Mouse (Mus musculus): Measurements from ENCODE around the gene Ski.

Gene Ski

GRCm38 (mm10) chr4:155148910-155149698 is 73.3 kb downstream of the Ski start:
- peak; percentile 88 to 96 for DNase-seq

- no peak for DNase-seq
Measured at GRCm38 (mm10) chr4:155148453-155148852, 73.9 kb downstream of the Ski start.

- no peak for DNase-seq
Measured at GRCm38 (mm10) chr4:155146107-155146823, 76.1 kb downstream of the Ski start.

- DNase-seq, result no peak
Measured at GRCm38 (mm10) chr4:155144548-155145180, 77.7 kb downstream of the Ski start.

- DNase-seq, result peak; percentile 61 to 87
Measured at GRCm38 (mm10) chr4:155143871-155144502, 78.4 kb downstream of the Ski start.

- DNase-seq, result no peak
Measured at GRCm38 (mm10) chr4:155143411-155143810, 79.0 kb downstream of the Ski start.

- DNase-seq, result no peak
Measured at GRCm38 (mm10) chr4:155142836-155143235, 79.6 kb downstream of the Ski start.

GRCm38 (mm10) chr4:155140795-155141265 is 81.6 kb downstream of the Ski start:
- peak; percentile 69 to 85 for DNase-seq

DNA sequence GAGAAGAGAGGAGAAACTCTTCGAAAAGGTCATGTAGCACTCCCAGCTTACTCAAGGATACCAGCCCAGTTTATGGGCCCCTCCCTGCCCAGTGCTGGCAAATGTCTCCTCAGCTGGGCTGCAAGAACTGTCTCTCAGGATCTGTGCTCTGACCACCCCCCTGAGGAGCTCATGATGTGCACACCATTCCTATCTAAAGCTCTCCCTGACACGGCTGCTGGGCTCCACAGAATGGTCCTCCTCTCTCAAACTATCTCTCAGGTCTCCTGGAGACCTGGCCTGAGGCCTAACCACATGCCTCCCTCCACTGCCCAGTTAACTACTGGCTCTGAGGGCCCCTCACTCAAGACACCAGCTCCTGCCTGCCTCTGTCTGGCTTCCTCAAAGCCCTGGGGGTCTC is 82.2 kb downstream of the Ski start:
- no peak for DNase-seq

- DNase-seq, result no peak
Measured at GRCm38 (mm10) chr4:155139281-155140045, 82.9 kb downstream of the Ski start.

DNA sequence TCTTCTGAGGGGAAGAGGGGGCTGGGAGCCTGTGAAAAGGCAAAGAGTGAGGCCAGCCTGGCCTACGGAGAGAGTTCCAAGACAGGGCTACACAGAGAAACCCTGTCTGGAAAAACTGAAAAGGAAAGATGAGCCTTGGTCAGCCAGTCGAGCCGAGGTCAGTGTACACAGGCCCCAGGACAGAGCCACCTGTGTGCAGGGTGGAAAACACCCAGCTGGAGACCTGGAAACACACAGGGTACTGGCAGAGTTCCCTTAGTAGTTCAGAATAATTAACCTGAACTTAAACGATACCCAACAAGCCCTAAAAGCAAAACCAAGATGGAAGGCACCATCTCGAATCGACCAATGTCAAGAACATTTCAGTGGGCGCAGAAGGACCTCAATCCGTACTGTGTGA is 83.9 kb downstream of the Ski start:
- DNase-seq, result peak; percentile 53 to 85

DNA sequence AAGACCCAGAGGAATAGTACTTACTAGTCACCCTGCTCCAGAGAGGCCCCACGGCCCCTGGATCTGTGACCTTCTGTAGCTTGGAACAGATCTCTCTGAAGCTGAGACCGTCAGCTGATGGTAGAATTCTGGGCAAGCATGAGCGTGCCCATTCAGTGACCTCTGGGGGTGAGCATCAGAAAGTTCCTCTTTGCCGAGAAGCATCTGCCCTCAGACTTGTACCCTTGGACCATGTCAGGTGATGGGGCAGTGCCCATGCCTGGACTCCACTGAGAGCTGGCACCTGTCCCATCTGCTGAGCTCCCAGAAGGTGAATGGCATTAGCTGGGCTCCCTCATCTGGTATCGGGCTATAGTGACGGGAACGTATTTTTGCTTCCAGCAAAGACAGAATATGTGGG is 84.5 kb downstream of the Ski start:
- peak; percentile 93 to 96 for DNase-seq

DNA sequence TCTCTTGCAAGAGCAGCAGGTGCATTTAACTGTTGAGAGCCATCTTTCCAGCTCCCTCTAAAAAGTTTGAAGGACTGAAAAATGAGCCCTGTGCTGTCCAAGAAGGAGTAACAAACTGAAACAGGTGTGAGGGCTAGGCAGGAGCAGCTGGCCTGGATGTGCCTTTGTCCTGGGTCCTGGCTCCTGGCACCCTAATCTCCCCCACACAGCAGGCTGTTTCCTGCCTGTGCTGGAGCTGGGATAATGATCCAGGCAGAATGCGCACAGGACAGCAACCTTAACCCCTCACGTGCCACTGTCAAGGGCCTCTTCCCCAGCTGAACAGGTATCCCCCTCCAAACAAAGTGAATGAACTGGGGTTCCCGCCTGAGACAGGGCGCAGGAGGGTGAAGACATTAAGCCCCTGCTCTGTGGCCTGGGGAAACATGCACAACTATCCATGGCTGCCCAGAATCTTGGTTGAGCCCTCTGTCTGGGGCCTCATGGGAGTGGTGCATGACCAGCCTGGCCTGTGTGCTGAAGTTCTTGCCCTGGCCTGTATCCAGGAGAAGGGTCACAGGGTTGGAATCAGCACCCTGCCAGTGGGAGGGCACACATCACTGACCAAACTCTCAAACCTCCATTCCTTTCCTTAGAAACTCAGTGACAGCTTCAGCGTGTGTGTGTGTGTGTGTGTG is 86.3 kb downstream of the Ski start:
- DNase-seq, result peak; percentile 86 to 93

GRCm38 (mm10) chr4:155134686-155135172 is 87.7 kb downstream of the Ski start:
- no peak for DNase-seq

DNA sequence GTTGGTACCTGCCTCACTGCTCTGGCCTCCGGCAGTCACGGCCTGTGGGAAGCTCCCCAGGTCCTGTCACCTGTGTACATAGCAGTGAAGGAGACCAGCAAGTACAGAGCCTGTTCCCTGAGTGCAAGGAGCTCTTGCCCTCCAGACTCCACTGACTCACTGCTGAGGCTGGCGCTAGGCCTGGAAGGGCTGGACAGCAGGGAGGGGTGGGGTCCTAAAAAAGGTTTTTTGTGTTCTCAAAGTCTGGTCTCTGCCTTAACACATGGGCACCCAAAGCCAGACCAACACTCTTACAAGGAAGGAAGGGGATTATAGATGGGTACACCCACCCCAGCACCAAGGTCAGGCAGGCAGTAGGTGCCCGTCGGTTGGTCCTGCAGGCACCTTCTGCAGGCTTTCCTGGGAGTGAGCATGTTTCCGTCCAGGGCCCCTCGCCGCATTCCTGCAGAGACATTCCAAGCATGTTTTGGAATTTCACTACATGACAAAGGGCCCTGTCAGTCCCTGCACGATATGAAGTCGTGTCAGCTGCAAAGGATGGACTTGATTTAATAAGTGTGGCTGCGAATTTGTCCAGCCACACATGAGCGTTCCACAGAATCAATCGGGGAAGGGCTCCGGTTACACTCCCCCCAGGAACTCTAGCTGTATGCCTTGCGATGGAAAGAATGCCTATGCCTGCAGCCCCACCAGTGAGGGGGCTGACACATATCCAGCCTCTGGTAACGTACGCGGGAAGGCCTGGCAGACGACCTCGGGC is 88.6 kb downstream of the Ski start:
- peak; percentile 39 to 57 for DNase-seq

GRCm38 (mm10) chr4:155133188-155133587 is 89.2 kb downstream of the Ski start:
- DNase-seq, result no peak

DNA sequence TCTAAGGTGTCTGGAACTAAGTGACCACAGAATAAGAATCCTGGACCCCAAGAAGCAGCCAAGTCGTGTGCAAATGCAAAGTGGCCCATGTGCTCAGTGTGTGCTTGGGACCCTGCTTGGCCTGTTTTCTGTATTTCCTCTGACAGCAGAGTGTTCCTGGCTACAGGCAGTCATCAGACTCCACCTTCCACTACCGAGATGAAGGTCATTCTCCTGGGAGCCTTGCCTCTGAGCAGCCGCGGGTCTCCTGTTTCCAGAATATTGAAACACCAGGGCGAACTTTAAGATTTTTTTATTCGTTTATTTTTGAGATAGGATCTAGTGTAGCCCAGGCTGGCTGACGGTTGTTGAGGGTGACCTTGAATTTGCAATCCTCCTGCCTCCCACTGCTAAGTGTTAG is 91.8 kb downstream of the Ski start:
- no peak for DNase-seq

- DNase-seq, result no peak
Measured at GRCm38 (mm10) chr4:155129996-155130395, 92.4 kb downstream of the Ski start.

DNA sequence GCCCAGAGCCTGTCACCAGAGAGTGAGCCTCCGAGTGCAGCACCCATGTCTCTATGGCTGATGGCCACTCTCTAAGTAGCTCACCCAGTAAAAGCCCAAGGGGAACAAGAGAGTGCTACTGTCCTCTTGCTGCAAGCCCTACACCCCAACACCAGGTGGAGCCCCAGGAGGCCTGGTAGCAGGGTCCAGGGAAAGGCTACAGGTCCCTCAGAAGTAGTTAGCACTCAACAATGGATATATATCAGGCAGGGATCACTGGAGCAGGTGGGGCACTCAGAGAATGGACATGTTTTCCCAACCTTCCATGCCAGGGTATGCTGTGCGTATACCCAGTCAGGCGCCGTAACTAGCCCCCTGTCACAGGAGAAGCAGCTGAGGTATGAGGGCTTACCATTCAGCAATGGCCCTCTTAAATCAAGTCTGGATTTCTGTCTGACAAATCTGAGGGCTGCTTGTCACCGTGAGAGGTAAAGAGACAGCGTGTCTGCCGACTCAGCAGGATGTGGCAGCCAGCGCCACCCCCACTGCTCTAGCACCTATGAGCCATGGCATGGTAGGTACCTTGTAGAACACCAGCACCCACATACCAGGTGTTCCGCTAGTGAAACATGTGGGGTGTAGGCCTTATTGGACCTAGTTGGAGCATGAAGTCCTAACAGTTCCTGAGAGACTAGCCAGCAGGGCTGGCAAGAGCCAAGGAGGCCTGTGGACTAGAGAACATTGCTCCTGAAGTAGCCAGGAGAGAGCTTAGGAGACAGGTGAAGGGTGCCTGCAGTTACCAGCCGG is 93.1 kb downstream of the Ski start:
- peak; percentile 71 to 77 for DNase-seq

DNA sequence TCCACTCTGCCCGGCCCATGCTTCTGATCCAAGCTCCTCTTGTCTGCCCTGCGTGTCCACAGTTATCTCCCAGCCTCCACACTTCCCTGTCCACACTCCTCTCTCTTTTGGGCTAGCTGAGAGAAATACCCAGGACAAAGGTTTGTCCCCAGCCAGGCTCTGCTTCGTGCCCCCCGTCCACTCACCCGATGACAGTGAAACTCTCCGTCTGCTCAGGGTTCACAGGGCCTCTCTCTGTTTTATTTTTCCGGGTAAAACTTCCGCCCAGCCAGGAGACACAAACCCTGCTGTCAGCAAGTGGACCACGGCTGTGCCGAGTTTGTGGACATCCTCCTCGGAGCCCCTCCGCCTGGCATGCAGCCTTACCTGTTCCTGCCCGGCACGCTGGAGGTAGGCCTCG is 94.0 kb downstream of the Ski start:
- DNase-seq, result no peak
